Mouse (Mus musculus) liver, postnatal 0 days (tissue): Measurements from ENCODE around the gene Wwox.

Experiments used
- CTCF ChIP-seq: sonication (generic); IDR thresholded peaks from 2 replicates; pipeline ENCODE4 v1.5.1; 2016; ENCODE audit warnings: antibody characterized with exemption, low read depth
- EP300 ChIP-seq: IDR thresholded peaks from 2 replicates; pipeline ENCODE4 v1.6.1; 2016; ENCODE audit warnings: antibody characterized with exemption, low read depth, mild to moderate bottlenecking

GRCm38 (mm10) chr8:114527648-114528221 is 88.3 kb downstream of the Wwox start:
- TF ChIP-seq CTCF, result no peak
- TF ChIP-seq EP300, result no peak
